Mouse (Mus musculus) heart, embryonic 15.5 days (tissue): ENCODE measurements at regions not wholly inside any gene's neighbourhood (a gene's known extent, or its start where the extent isn't known, plus 50 kb on each side); places are given as distances from the start of the nearest gene placed in this dataset.

Source experiments
- ATAC-seq: fragments of 200-750 bp; cut with Nextera tagmentation; replicated peaks from 2 replicates; pipeline ENCODE4 v1.8.0; 2017; ENCODE audit warnings: low read depth, moderate TSS enrichment; ENCODE audit not compliant: insufficient number of reproducible peaks, insufficient read depth, low FRiP score
- H3K27ac ChIP-seq: fragments of 300-500 bp; sonication (generic); 2 replicates; pipeline ENCODE4 v1.5.1; 2015; ENCODE audit warnings: mild to moderate bottlenecking, inconsistent platforms
- H3K27me3 ChIP-seq: fragments of 300-500 bp; sonication (generic); 2 replicates; pipeline ENCODE4 v1.6.1; 2015; ENCODE audit warnings: inconsistent platforms
- H3K36me3 ChIP-seq: fragments of 300-500 bp; sonication (generic); 2 replicates; pipeline ENCODE4 v1.6.1; 2015; ENCODE audit warnings: mild to moderate bottlenecking, inconsistent platforms
- H3K4me1 ChIP-seq: fragments of 300-500 bp; sonication (generic); replicated peaks from 2 replicates; pipeline ENCODE4 v1.6.1; 2015; ENCODE audit warnings: inconsistent platforms
- H3K4me2 ChIP-seq: fragments of 300-500 bp; sonication (generic); 2 replicates; pipeline ENCODE4 v1.6.1; 2015; ENCODE audit warnings: inconsistent platforms, mild to moderate bottlenecking, moderate library complexity
- H3K4me3 ChIP-seq: fragments of 300-500 bp; sonication (generic); 2 replicates; pipeline ENCODE4 v1.5.1; 2015; ENCODE audit warnings: mild to moderate bottlenecking, inconsistent platforms
- H3K9ac ChIP-seq: fragments of 300-500 bp; sonication (generic); 2 replicates; pipeline ENCODE4 v1.6.1; 2015; ENCODE audit warnings: mild to moderate bottlenecking, inconsistent platforms
- H3K9me3 ChIP-seq: fragments of 300-500 bp; sonication (generic); replicated peaks from 2 replicates; pipeline ENCODE4 v1.6.1; 2016; ENCODE audit warnings: inconsistent platforms
- WGBS: fragments of 180-500 bp; shearing (Covaris S2); methylation state at CpG from one replicate; pipeline ENCODE4 v1.1.7; 2015; ENCODE audit warnings: mixed read lengths; 5-methylcytosine and 5-hydroxymethylcytosine counted together

GRCm38 (mm10) chr9:61795910-61796309 is 118.4 kb downstream of the Rplp1 start:
- Histone ChIP-seq H3K27me3 (0 out of 2 replicates have a peak, but pooled peaks cover 4% of the 10 kb centered on the region), H3K4me1 (no peaks in the 10 kb centered on the region), H3K9me3 (no peaks in the 10 kb centered on the region), H3K36me3 (no peaks in the 10 kb centered on the region), H3K4me3 (no peak overlapping the region), H3K27ac (no peak overlapping the region), H3K9ac (no peak overlapping the region), H3K4me2 (no peak overlapping the region)
- ATAC-seq: no peak
- WGBS: 79% methylated on average over 5 of the region's 5 CpGs

GRCm38 (mm10) chr9:61791435-61792064 is 122.8 kb downstream of the Rplp1 start:
- no peaks in the 10 kb centered on the region for H3K36me3 ChIP-seq
- no peak overlapping the region for H3K4me2 ChIP-seq
- 0 out of 2 replicates have a peak, but pooled peaks cover 5% of the 10 kb centered on the region for H3K27me3 ChIP-seq
- H3K9ac ChIP-seq: no peak overlapping the region
- no peak overlapping the region for H3K4me3 ChIP-seq
- no peak overlapping the region for H3K27ac ChIP-seq
- H3K9me3 ChIP-seq: no peaks in the 10 kb centered on the region
- no peak for ATAC-seq
- WGBS: 69% methylated on average over 11 of the region's 11 CpGs
- H3K4me1 ChIP-seq: no peaks in the 10 kb centered on the region

- no peaks in the 10 kb centered on the region for H3K4me1 ChIP-seq
- WGBS: 65% methylated on average over 2 of the region's 2 CpGs
- H3K4me3 ChIP-seq: no peak overlapping the region
- no peak overlapping the region for H3K27ac ChIP-seq
- 0 out of 2 replicates have a peak, but pooled peaks cover 7% of the 10 kb centered on the region for H3K27me3 ChIP-seq
- H3K9me3 ChIP-seq: no peaks in the 10 kb centered on the region
- H3K4me2 ChIP-seq: no peak overlapping the region
- ATAC-seq: no peak
- no peak overlapping the region for H3K9ac ChIP-seq
- H3K36me3 ChIP-seq: no peaks in the 10 kb centered on the region
These were observed 123.5 kb downstream of the Rplp1 start for GRCm38 (mm10) chr9:61790849-61791248.

- ATAC-seq: no peak
- no peak overlapping the region for H3K4me3 ChIP-seq
- no peaks in the 10 kb centered on the region for H3K36me3 ChIP-seq
- WGBS: 69% methylated on average over 8 of the region's 8 CpGs
- 0 out of 2 replicates have a peak, but pooled peaks cover 12% of the 10 kb centered on the region for H3K27me3 ChIP-seq
- H3K27ac ChIP-seq: no peak overlapping the region
- H3K4me1 ChIP-seq: no peaks in the 10 kb centered on the region
- no peak overlapping the region for H3K4me2 ChIP-seq
- H3K9ac ChIP-seq: no peak overlapping the region
- H3K9me3 ChIP-seq: no peaks in the 10 kb centered on the region
These were observed 125.1 kb downstream of the Rplp1 start for GRCm38 (mm10) chr9:61789066-61789897.

GRCm38 (mm10) chr9:61781469-61781868 is 132.9 kb downstream of the Rplp1 start:
- Histone ChIP-seq H3K36me3 (no peaks in the 10 kb centered on the region), H3K9ac (no peak overlapping the region), H3K27ac (no peak overlapping the region), H3K4me2 (no peak overlapping the region), H3K27me3 (peaks cover 20% of the 10 kb centered on the region), H3K9me3 (no peaks in the 10 kb centered on the region), H3K4me3 (no peak overlapping the region), H3K4me1 (no peaks in the 10 kb centered on the region)
- ATAC-seq: no peak
- 83% methylated on average over 8 of the region's 8 CpGs for WGBS

GRCm38 (mm10) chr9:61780186-61780939 is 134.0 kb downstream of the Rplp1 start:
- Histone ChIP-seq H3K4me1 (no peaks in the 10 kb centered on the region), H3K9me3 (no peaks in the 10 kb centered on the region), H3K4me2 (no peak overlapping the region), H3K4me3 (no peak overlapping the region), H3K36me3 (no peaks in the 10 kb centered on the region), H3K27me3 (peaks cover 18% of the 10 kb centered on the region), H3K27ac (no peak overlapping the region), H3K9ac (no peak overlapping the region)
- ATAC-seq: no peak
- WGBS: 77% methylated on average over 9 of the region's 9 CpGs

GRCm38 (mm10) chr9:61779165-61779564 is 135.2 kb downstream of the Rplp1 start:
- Histone ChIP-seq H3K27ac (no peak overlapping the region), H3K9ac (no peak overlapping the region), H3K27me3 (peaks cover 14% of the 10 kb centered on the region), H3K4me1 (no peaks in the 10 kb centered on the region), H3K4me3 (no peak overlapping the region), H3K9me3 (no peaks in the 10 kb centered on the region), H3K36me3 (no peaks in the 10 kb centered on the region), H3K4me2 (no peak overlapping the region)
- ATAC-seq: no peak

- H3K4me2 ChIP-seq: no peak overlapping the region
- no peaks in the 10 kb centered on the region for H3K36me3 ChIP-seq
- WGBS: 90% methylated on average over 2 of the region's 2 CpGs
These were observed 137.9 kb downstream of the Rplp1 start for GRCm38 (mm10) chr9:61776446-61776845.

GRCm38 (mm10) chr9:61770207-61770955 is 144.0 kb downstream of the Rplp1 start:
- Histone ChIP-seq H3K27ac (no peak overlapping the region), H3K4me2 (no peak overlapping the region), H3K4me1 (no peaks in the 10 kb centered on the region), H3K9ac (no peak overlapping the region), H3K27me3 (peaks cover 6% of the 10 kb centered on the region), H3K36me3 (no peaks in the 10 kb centered on the region), H3K9me3 (no peaks in the 10 kb centered on the region), H3K4me3 (no peak overlapping the region)
- 64% methylated on average over 17 of the region's 17 CpGs for WGBS
- ATAC-seq: no peak

More at GRCm38 (mm10) chr9:61776446-61776845, 137.9 kb downstream of the Rplp1 start:
- Histone ChIP-seq H3K4me3 (no peak overlapping the region), H3K9ac (no peak overlapping the region), H3K27ac (no peak overlapping the region), H3K4me1 (no peaks in the 10 kb centered on the region), H3K9me3 (no peaks in the 10 kb centered on the region), H3K27me3 (0 out of 2 replicates have a peak, but pooled peaks cover 3% of the 10 kb centered on the region)
- no peak for ATAC-seq

- Histone ChIP-seq H3K36me3 (no peaks in the 10 kb centered on the region), H3K27me3 (peaks cover 20% of the 10 kb centered on the region), H3K4me2 (no peak overlapping the region), H3K9me3 (no peaks in the 10 kb centered on the region), H3K9ac (no peak overlapping the region), H3K4me1 (no peaks in the 10 kb centered on the region), H3K27ac (no peak overlapping the region), H3K4me3 (no peak overlapping the region)
- WGBS: 77% methylated on average over 6 of the region's 6 CpGs
- no peak for ATAC-seq
These were observed 148.2 kb downstream of the Rplp1 start for GRCm38 (mm10) chr9:61766187-61766586.

GRCm38 (mm10) chr9:61765366-61765765 is 149.0 kb downstream of the Rplp1 start:
- H3K4me2 ChIP-seq: no peak overlapping the region
- ATAC-seq: no peak

More at GRCm38 (mm10) chr9:61765366-61765765, 149.0 kb downstream of the Rplp1 start:
- H3K4me1 ChIP-seq: no peaks in the 10 kb centered on the region
- no peak overlapping the region for H3K4me3 ChIP-seq
- H3K27me3 ChIP-seq: peaks cover 27% of the 10 kb centered on the region
- no peaks in the 10 kb centered on the region for H3K36me3 ChIP-seq
- H3K27ac ChIP-seq: no peak overlapping the region
- WGBS: 40% methylated on average over 5 of the region's 5 CpGs
- no peaks in the 10 kb centered on the region for H3K9me3 ChIP-seq
- H3K9ac ChIP-seq: no peak overlapping the region
